ENCODE assay signal across 34 mouse cellular contexts in the genomic region with DNA sequence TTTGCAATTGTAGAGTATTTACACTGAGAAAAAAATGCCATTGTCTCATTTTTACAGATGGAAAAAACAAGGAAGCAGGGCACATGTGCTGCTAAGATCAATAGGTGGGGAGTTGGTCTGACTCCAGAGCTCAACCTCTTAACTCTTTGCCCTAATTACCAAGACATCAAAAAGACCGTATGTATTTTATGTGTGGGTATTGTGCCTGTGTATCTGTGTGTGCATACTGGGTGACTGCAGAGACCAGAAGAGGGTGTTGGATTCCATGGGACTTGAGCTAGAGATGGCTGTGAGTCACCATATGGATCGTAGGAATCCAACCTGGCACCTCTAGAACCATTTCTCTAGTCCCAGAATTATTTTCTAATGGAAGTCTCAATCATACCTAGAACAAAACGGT. TPM values are rescaled to one million over a fixed set of nuclear protein-coding genes. Genes with fewer than 3 reads are reported as not detected.
"Had no signal": no experiment of that assay in that cellular context is flagged by ENCODE, and none has a peak within 500 bp of the region (broad histone marks: within the 10 kb centered on the region; RNA-seq: fewer than 3 reads in every experiment).

No protein-coding gene starts in this region.

- ATAC-seq: forebrain, embryonic 13.5 days; forebrain, embryonic 14.5 days; forebrain, embryonic 15.5 days; forebrain, embryonic 16.5 days; forebrain, postnatal 0 days had no signal

- H3K4me1 ChIP-seq: embryonic facial prominence, embryonic 10.5 days; embryonic facial prominence, embryonic 12.5 days; embryonic facial prominence, embryonic 13.5 days; embryonic facial prominence, embryonic 15.5 days; forebrain, embryonic 10.5 days; forebrain, embryonic 12.5 days; forebrain, embryonic 13.5 days; forebrain, embryonic 15.5 days had no signal

- H3K27ac ChIP-seq: embryonic facial prominence, embryonic 10.5 days; embryonic facial prominence, embryonic 12.5 days; embryonic facial prominence, embryonic 13.5 days; embryonic facial prominence, embryonic 15.5 days; forebrain, embryonic 10.5 days; forebrain, embryonic 12.5 days; forebrain, embryonic 13.5 days; forebrain, embryonic 15.5 days; gastrocnemius, adult 2 months; heart, adult 2 months had no signal

- H3K4me3 ChIP-seq: embryonic facial prominence, embryonic 10.5 days; embryonic facial prominence, embryonic 12.5 days; embryonic facial prominence, embryonic 13.5 days; embryonic facial prominence, embryonic 15.5 days; erythroblast, embryonic 14.5 days; forebrain, embryonic 10.5 days; forebrain, embryonic 12.5 days; forebrain, embryonic 13.5 days; forebrain, embryonic 15.5 days; gastrocnemius, adult 2 months; heart, adult 2 months had no signal

- H3K4me2 ChIP-seq: embryonic facial prominence, embryonic 12.5 days; embryonic facial prominence, embryonic 13.5 days; embryonic facial prominence, embryonic 15.5 days; forebrain, embryonic 12.5 days; forebrain, embryonic 13.5 days; forebrain, embryonic 15.5 days had no signal

- H3K9me3 ChIP-seq: embryonic facial prominence, embryonic 10.5 days; embryonic facial prominence, embryonic 12.5 days; embryonic facial prominence, embryonic 13.5 days; embryonic facial prominence, embryonic 15.5 days; forebrain, embryonic 10.5 days; forebrain, embryonic 12.5 days; forebrain, embryonic 13.5 days; forebrain, embryonic 15.5 days had no signal

- DNase-seq: cerebellum, adult 2 months; cerebellum, adult 8-10 months; cerebellum, adult 9-10 months; cerebellum, adult 9-11 months; cerebellum, postnatal 10 days; cerebellum, postnatal 14 days; cerebellum, postnatal 25 days; cerebellum, postnatal 36 days; embryo, embryonic 11 days; forebrain, postnatal 0 days; gastrocnemius, adult 2 months; gastrocnemius, postnatal 10 days; gastrocnemius, postnatal 14 days; gastrocnemius, postnatal 25 days; gastrocnemius, postnatal 36 days; heart, adult 18-20 months; heart, adult 2 months had no signal

- H3K9ac ChIP-seq: embryonic facial prominence, embryonic 12.5 days; embryonic facial prominence, embryonic 13.5 days; embryonic facial prominence, embryonic 15.5 days; forebrain, embryonic 12.5 days; forebrain, embryonic 13.5 days; forebrain, embryonic 15.5 days; forebrain, postnatal 0 days had no signal

- H3K36me3 ChIP-seq: embryonic facial prominence, embryonic 12.5 days; embryonic facial prominence, embryonic 13.5 days; embryonic facial prominence, embryonic 15.5 days; forebrain, embryonic 10.5 days; forebrain, embryonic 12.5 days; forebrain, embryonic 15.5 days had no signal

- H3K27me3 ChIP-seq: embryonic facial prominence, embryonic 12.5 days; embryonic facial prominence, embryonic 13.5 days; embryonic facial prominence, embryonic 15.5 days; forebrain, embryonic 12.5 days; forebrain, embryonic 13.5 days; forebrain, embryonic 15.5 days had no signal

RNA-seq across cellular contexts. Expression of a gene that starts 12.4 kb away (rescaled TPM):
- total RNA-seq: common myeloid progenitor, adult 5-6 weeks; gastrocnemius, adult 18-20 months; gastrocnemius, adult 2 months; gastrocnemius, adult 8-10 months; gastrocnemius, postnatal 14 days; gastrocnemius, postnatal 25 days; gastrocnemius, postnatal 36 days; granulocyte monocyte progenitor cell, adult 5-6 weeks; heart, adult 18-20 months; heart, adult 2 months; heart, adult 8-10 months had no signal
- polyA plus RNA-seq: erythroblast, embryonic 14.5 days; gonadal fat pad, adult 2 months; heart, adult 2 months had no signal
